Mouse (Mus musculus): ENCODE measurements around the gene Ttf1. TPM values are rescaled to one million over a fixed set of nuclear protein-coding genes. Genes with fewer than 3 reads are reported as not detected.
"Not testable (repeated sequence)": the region's sequence is repeated elsewhere in the genome, so short reads cannot be mapped to it uniquely, and the experiment has no call there.

Gene Ttf1
- polyA plus RNA-seq, 1 experiment from 2014 or later = 7.4 TPM

GRCm38 (mm10) chr2:29065796-29066195, 5.7 kb downstream of the Ttf1 start:
- Histone ChIP-seq H3K4me3 (no peak overlapping the region), H3K9ac (no peak overlapping the region), H3K4me2 (no peak overlapping the region), H3K9me3 (replicated peaks) (no peaks in the 10 kb centered on the region), H3K36me3 (peaks cover 39% of the 10 kb centered on the region), H3K27me3 (replicated peaks) (no peaks in the 10 kb centered on the region), H3K27ac (ENCODE audit: poor library complexity, severe bottlenecking) (no peak overlapping the region), H3K4me1 (replicated peaks) (peaks cover 14% of the 10 kb centered on the region)
- WGBS = 91% methylated on average over 6 of the region's 6 CpGs
- ATAC-seq (ENCODE audit: insufficient number of reproducible peaks, low FRiP score) = no peak

DNA sequence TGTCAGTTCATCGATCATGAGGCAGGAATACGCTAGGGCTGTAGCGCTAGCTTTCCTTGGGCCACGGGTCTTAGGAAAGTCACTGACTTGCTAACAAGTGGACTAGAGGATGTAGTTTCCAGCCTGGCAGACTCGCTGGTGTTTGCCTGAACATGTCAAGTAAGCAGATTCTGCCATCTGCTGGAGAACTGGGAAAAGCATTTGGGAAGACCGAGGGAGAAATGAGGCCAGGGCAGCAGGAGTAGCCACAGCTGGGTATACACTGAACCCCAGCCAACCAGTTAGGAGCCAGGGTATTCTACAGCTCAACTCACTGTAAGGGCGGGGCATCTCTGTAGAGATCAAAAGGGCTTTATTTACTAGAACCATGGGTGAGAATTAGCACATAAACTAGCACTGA, 6.3 kb downstream of the Ttf1 start:
- no peak overlapping the region for H3K27ac ChIP-seq (ENCODE audit: poor library complexity, severe bottlenecking)
- H3K9ac ChIP-seq = no peak overlapping the region
- H3K9me3 ChIP-seq (replicated peaks) = no peaks in the 10 kb centered on the region
- no peaks in the 10 kb centered on the region for H3K27me3 ChIP-seq (replicated peaks)
- H3K36me3 ChIP-seq = peaks cover 45% of the 10 kb centered on the region
- 54% methylated on average over 7 of the region's 7 CpGs for WGBS
- H3K4me1 ChIP-seq (replicated peaks) = peaks cover 8% of the 10 kb centered on the region
- no peak for ATAC-seq (ENCODE audit: insufficient number of reproducible peaks, low FRiP score)
- no peak overlapping the region for H3K4me2 ChIP-seq
- H3K4me3 ChIP-seq = no peak overlapping the region

- Histone ChIP-seq H3K4me1 (replicated peaks) (peaks cover 8% of the 10 kb centered on the region; the same call in 1 of the 2 replicates), H3K4me3 (no peak overlapping the region), H3K27me3 (replicated peaks) (no peaks in the 10 kb centered on the region), H3K27ac (ENCODE audit: poor library complexity, severe bottlenecking) (peak overlapping the region; percentile 56; the same call in 1 of the 2 replicates), H3K36me3 (peaks cover 84% of the 10 kb centered on the region), H3K9ac (no peak overlapping the region), H3K4me2 (no peak overlapping the region), H3K9me3 (replicated peaks) (no peaks in the 10 kb centered on the region)
- no peak for ATAC-seq (ENCODE audit: insufficient number of reproducible peaks, low FRiP score)
- WGBS = 82% methylated on average over 7 of the region's 7 CpGs
Measured at GRCm38 (mm10) chr2:29074676-29075075, 14.6 kb downstream of the Ttf1 start.

DNA sequence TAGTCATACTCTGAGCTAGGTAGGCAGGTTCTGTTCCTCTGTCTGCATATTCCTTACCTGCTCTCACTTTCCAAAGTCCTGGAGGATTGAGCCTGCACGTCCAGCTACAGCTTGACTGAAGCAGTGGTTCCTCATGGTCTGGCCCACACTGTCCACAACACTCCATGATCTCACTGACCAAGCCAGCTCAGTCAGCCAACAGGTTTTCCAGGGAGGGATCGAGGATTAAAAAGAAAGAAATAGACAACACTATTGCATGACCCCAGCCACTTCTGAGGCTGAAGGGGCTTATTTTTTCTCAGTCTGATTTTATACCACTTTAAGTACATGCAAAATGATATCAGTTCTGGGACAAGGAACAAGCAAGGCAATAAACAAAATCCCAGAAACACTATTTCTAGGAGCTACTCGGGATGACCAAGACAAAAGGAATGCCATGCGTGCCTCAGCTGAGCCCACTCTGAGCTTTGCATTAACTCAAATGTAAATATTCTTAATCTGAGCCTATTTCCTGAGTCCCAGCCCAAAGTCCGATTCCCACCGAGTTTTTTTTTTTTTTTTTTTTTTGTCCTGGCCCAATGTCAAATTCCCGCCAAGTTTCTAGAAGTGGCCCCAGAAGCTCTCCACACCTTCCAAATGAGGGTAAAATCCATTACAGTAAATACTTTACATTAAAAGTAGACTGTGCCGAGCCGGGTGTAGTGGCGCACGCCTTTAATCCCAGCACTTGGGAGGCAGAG, 15.4 kb downstream of the Ttf1 start:
- Histone ChIP-seq H3K27me3 (replicated peaks) (no peaks in the 10 kb centered on the region), H3K9ac (no peak overlapping the region), H3K27ac (ENCODE audit: poor library complexity, severe bottlenecking) (peak overlapping the region; percentile 56), H3K9me3 (replicated peaks) (no peaks in the 10 kb centered on the region), H3K4me1 (replicated peaks) (peaks cover 8% of the 10 kb centered on the region; the same call in 1 of the 2 replicates), H3K4me3 (no peak overlapping the region), H3K4me2 (no peak overlapping the region), H3K36me3 (peaks cover 85% of the 10 kb centered on the region)
- no peak; the same call in 1 of the 2 replicates for ATAC-seq (ENCODE audit: insufficient number of reproducible peaks, low FRiP score)
- 73% methylated on average over 11 of the region's 11 CpGs for WGBS

DNA sequence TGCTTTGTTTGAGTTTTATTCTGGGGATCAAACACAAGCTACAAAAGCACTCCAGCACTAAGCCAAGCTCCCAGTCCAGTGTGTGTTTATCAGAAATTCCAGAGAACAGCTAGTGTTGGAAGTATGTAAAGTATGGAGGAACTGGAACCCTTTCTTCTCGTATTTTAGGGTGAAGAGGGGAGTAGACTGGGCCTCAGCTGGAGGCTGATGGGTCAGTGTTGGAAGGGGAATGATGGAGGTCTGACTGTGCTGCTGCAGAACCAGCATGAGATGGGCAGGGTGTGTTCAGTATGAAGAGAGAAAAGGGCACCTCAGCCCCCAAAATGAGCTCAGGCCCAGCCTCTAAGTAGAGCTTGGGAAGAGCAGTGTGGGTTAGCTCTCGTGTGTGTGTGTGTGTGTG, 16.2 kb downstream of the Ttf1 start:
- no peak overlapping the region for H3K9ac ChIP-seq
- H3K4me1 ChIP-seq (replicated peaks) = peaks cover 8% of the 10 kb centered on the region; the same call in 1 of the 2 replicates
- peaks cover 85% of the 10 kb centered on the region for H3K36me3 ChIP-seq
- H3K27me3 ChIP-seq (replicated peaks) = no peaks in the 10 kb centered on the region
- 76% methylated on average over 2 of the region's 2 CpGs for WGBS
- H3K4me3 ChIP-seq = no peak overlapping the region
- H3K4me2 ChIP-seq = no peak overlapping the region
- H3K9me3 ChIP-seq (replicated peaks) = no peaks in the 10 kb centered on the region
- no peak overlapping the region for H3K27ac ChIP-seq (ENCODE audit: poor library complexity, severe bottlenecking)
- no peak for ATAC-seq (ENCODE audit: insufficient number of reproducible peaks, low FRiP score)

DNA sequence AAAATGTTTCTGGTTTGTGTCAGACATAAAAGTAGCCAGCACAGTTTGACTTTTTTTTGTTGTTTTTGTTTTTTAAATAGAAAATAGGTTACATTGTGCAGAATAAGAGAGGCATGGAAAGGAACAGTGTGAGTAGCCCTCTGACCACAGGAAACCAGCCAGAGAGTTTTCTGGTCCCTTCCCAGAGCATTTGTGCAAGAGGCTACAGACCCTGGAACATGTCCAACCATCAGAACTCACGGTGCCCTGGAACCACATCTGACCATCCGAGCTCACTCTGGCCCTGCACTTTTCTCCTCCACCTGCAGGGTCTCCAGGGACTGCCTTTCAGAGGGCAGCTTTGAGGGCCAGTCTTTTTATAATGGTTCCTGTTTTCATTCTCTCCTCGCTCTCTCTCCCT, 21.9 kb downstream of the Ttf1 start:
- no peak overlapping the region for H3K4me2 ChIP-seq
- no peaks in the 10 kb centered on the region for H3K9me3 ChIP-seq (replicated peaks)
- no peak overlapping the region for H3K27ac ChIP-seq (ENCODE audit: poor library complexity, severe bottlenecking)
- ATAC-seq (ENCODE audit: insufficient number of reproducible peaks, low FRiP score) = no peak
- H3K27me3 ChIP-seq (replicated peaks) = no peaks in the 10 kb centered on the region
- 63% methylated on average over 3 of the region's 3 CpGs for WGBS
- H3K4me3 ChIP-seq = no peak overlapping the region
- H3K9ac ChIP-seq = no peak overlapping the region
- H3K4me1 ChIP-seq (replicated peaks) = no peaks in the 10 kb centered on the region
- H3K36me3 ChIP-seq = peaks cover 86% of the 10 kb centered on the region

DNA sequence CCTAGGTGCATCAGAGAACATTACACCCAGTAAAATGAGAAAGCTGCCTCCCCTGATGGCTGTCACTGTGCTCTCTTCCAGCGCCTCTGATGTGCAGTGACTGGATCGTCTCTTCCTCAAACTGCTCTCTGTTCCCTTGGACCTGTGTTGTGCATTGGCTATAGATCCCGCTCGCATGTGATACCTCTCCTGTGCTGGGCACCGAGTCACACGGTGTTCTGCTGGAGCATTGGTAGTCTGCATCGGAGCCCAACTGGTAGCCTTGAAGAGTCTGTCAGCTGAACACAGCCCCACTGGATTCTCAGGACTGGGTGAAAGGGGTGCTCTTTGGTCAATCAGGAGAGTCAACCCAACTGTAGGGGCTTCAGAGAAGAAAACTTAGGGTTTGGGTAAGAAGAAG, 26.0 kb downstream of the Ttf1 start:
- Histone ChIP-seq H3K9me3 (replicated peaks) (no peaks in the 10 kb centered on the region), H3K4me3 (no peak overlapping the region), H3K36me3 (peaks cover 63% of the 10 kb centered on the region), H3K27me3 (replicated peaks) (no peaks in the 10 kb centered on the region), H3K27ac (ENCODE audit: poor library complexity, severe bottlenecking) (no peak overlapping the region), H3K4me2 (no peak overlapping the region), H3K4me1 (replicated peaks) (no peaks in the 10 kb centered on the region), H3K9ac (no peak overlapping the region)
- ATAC-seq (ENCODE audit: insufficient number of reproducible peaks, low FRiP score) = no peak
- 94% methylated on average over 7 of the region's 7 CpGs for WGBS

- WGBS = 86% methylated on average over 6 of the region's 6 CpGs
- H3K36me3 ChIP-seq = peaks cover 34% of the 10 kb centered on the region
- not testable (repeated sequence) for H3K4me1 ChIP-seq (replicated peaks); H3K4me2 ChIP-seq; H3K4me3 ChIP-seq; H3K9me3 ChIP-seq (replicated peaks); H3K9ac ChIP-seq; ATAC-seq (ENCODE audit: insufficient number of reproducible peaks, low FRiP score); H3K27ac ChIP-seq (ENCODE audit: poor library complexity, severe bottlenecking); H3K27me3 ChIP-seq (replicated peaks)
Measured at GRCm38 (mm10) chr2:29089276-29089675, 29.2 kb downstream of the Ttf1 start.

DNA sequence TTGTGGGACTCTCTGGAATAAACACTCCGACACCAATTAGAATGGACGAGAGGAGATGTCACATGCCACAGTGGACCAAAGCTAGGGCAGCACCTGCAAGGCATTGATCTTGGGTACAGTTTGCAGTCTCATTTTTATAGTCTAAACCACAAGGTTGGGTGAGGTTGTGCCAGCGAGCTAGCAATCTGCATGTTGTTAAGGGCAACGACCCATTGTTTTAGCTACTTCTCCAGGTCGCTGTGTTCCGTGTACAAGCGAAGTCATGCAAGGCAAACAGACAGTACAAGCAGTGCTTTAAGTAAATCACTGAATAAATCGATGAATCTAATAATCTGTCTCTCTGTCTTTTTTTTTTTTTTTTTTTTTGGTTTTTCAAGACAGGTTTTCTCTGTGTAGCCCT, 35.6 kb downstream of the Ttf1 start:
- Histone ChIP-seq H3K4me1 (replicated peaks) (no peaks in the 10 kb centered on the region), H3K4me2 (no peak overlapping the region), H3K4me3 (no peak overlapping the region), H3K27ac (ENCODE audit: poor library complexity, severe bottlenecking) (no peak overlapping the region), H3K27me3 (replicated peaks) (no peaks in the 10 kb centered on the region), H3K9ac (no peak overlapping the region), H3K9me3 (replicated peaks) (no peaks in the 10 kb centered on the region), H3K36me3 (no peaks in the 10 kb centered on the region)
- no peak for ATAC-seq (ENCODE audit: insufficient number of reproducible peaks, low FRiP score)
- 86% methylated on average over 8 of the region's 8 CpGs for WGBS

- no peak for ATAC-seq (ENCODE audit: insufficient number of reproducible peaks, low FRiP score)
- no peaks in the 10 kb centered on the region for H3K4me1 ChIP-seq (replicated peaks)
- H3K36me3 ChIP-seq = no peaks in the 10 kb centered on the region
- no peaks in the 10 kb centered on the region for H3K27me3 ChIP-seq (replicated peaks)
- no peak overlapping the region for H3K27ac ChIP-seq (ENCODE audit: poor library complexity, severe bottlenecking)
- 63% methylated on average over 4 of the region's 4 CpGs for WGBS
- H3K9me3 ChIP-seq (replicated peaks) = no peaks in the 10 kb centered on the region
- H3K4me3 ChIP-seq = no peak overlapping the region
- H3K4me2 ChIP-seq = no peak overlapping the region
- no peak overlapping the region for H3K9ac ChIP-seq
Measured at GRCm38 (mm10) chr2:29096751-29097150, 36.7 kb downstream of the Ttf1 start.

DNA sequence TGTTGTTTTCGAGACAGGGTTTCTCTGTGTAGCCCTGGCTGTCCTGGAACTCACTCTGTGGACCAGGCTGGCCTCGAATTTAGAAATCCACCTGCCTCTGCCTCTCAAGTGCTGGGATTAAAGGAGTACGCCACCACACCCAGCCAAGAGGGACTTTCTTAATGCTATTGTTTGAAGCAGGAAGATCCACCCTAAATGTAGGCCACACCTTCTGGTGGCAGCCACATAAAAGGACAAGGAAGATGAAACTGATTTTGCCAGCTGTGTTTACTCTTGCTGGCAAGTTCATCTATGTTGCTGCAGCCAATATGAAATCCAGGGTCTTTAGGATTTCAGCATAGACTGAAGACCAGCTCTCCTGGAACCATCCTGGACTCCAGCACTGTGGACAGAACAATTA, 37.4 kb downstream of the Ttf1 start:
- H3K27ac ChIP-seq (ENCODE audit: poor library complexity, severe bottlenecking) = no peak overlapping the region
- H3K27me3 ChIP-seq (replicated peaks) = no peaks in the 10 kb centered on the region
- no peaks in the 10 kb centered on the region for H3K4me1 ChIP-seq (replicated peaks)
- no peaks in the 10 kb centered on the region for H3K36me3 ChIP-seq
- no peak for ATAC-seq (ENCODE audit: insufficient number of reproducible peaks, low FRiP score)
- H3K9ac ChIP-seq = no peak overlapping the region
- no peaks in the 10 kb centered on the region for H3K9me3 ChIP-seq (replicated peaks)
- no peak overlapping the region for H3K4me3 ChIP-seq
- 86% methylated on average over 3 of the region's 3 CpGs for WGBS
- H3K4me2 ChIP-seq = no peak overlapping the region

GRCm38 (mm10) chr2:29097955-29098354, 37.9 kb downstream of the Ttf1 start:
- ATAC-seq (ENCODE audit: insufficient number of reproducible peaks, low FRiP score); H3K9me3 ChIP-seq (replicated peaks); H3K4me2 ChIP-seq; H3K4me1 ChIP-seq (replicated peaks); H3K27ac ChIP-seq (ENCODE audit: poor library complexity, severe bottlenecking); H3K27me3 ChIP-seq (replicated peaks); H3K9ac ChIP-seq; H3K4me3 ChIP-seq; H3K36me3 ChIP-seq: not testable (repeated sequence)
- WGBS = 93% methylated on average over 5 of the region's 5 CpGs

All from heart, embryonic 12.5 days (tissue).